Mouse (Mus musculus) heart, postnatal 36 days (tissue): ENCODE results near the gene Ferd3l. TPM values are rescaled to one million over a fixed set of nuclear protein-coding genes. Genes with fewer than 3 reads are reported as not detected.

Experiments
- DNase-seq, 2 experiments: peaks; one replicate each; pipeline ENCODE4 v3.0.0; 2021 to 2022
- intact Hi-C: fragments of 180-260 bp; cut with DNase I; formaldehyde crosslinking; loops from one replicate; pipeline ENCODE4 v1.15.1; 2025
- total RNA-seq, 2 experiments: library from RNA; stranded (reverse); gene quantifications; 2 replicates each; pipeline ENCODE4 v1.2.3; 2021

The Ferd3l gene
- not detected for total RNA-seq

DNA sequence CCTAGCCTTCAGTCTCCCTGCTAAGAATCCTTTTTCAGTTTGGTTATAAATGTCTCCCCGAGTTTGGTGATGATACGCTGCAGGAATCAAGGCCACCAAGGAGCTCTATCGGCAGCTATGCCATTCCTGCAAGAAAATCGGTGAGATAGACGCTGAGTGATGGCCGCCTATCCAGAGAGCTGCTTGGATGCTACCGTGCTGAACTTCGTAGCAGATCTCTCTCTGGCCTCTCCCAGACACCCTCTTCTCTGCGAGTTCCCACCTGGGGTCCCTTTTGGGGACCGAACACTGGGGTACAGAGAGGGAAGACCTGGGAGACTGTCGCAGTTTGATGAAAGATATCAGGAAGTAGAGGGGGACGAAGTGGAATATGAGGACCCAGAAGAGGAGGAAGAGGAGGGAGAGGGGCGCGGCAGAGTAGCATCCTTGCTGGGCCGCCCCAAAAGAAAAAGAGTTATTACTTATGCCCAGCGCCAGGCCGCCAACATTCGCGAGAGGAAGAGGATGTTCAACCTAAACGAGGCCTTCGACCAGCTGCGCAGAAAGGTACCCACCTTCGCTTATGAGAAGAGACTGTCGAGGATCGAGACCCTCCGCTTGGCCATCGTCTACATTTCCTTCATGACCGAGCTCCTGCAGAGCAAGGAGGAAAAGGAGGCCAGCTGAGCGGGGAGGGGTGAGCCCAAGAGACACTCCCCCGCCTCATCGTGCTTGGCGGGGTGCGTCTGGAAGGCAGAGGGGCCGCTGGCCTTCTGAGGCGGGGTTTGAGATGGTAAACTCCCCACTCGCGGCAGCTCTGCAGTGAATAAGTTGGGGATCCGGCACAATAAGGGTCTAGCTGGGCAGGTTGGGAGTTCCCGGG, at the start of gene Ferd3l:
Gene Ferd3l, plus strand, starts transcription at position 95 of the 862 bp plus-strand sequence.
- intact Hi-C loops = no loop called here
- no peak for DNase-seq

DNA sequence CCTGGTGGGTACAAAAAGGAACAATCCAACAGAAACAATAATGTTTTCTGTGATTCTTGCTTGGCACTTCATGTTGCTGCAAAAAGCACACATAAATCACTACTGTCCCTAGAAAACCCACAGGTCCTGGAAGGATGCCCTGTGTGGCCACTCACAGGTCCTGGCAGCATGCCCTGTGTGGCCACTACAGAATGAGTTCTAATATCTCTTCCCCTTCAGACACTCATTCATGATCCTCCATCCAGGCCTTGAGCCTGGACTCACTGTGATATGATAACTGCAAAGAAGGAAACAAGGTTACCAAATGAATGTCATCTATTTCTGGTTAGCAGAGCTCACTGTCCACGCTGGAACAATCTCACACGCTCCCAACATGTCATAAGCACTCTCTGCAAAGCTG, 34.3 kb upstream of the Ferd3l start:
- peak; percentile 1 to 9 for DNase-seq
- intact Hi-C loops = no loop called here

DNA sequence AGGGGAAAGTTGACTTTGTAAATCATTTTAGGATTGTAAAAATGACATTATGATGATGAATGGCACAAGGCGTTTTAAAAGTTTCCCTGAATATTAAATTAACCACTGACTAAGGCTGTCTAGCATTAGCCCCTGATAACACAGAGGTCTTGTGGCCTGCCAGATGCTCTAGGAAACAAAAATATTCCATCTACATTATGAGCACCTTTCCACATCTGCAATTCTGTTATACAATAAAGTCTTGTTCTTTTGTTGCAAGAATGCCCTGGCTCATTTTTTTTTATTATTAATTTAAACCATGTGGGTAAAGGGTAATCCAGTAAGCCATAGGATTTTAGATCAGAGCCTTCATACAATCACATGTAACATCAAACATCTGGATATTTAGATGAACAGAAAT, 33.6 kb upstream of the Ferd3l start:
- no peak for DNase-seq
- intact Hi-C loops = no loop called here

DNA sequence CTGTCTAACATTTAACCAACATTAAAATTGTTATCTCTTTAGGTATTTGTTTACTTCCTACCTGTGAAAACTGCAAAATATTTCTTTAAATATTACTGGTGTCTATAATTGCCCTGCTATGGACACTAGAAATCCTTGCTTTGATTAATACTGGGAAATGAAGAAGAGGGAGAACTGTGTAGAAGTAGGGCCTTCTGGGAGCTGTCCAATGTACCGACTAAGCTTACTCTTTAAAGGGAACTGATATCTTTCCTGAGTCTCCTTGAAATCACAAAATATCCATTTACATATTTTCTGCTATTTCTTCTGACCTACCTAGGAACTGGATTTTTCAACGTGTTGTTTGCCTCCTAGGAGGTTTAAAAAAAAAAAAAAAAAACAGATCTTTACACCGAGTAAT, 1.5 kb upstream of the Ferd3l start:
- intact Hi-C loops = no loop called here
- DNase-seq = no peak

DNA sequence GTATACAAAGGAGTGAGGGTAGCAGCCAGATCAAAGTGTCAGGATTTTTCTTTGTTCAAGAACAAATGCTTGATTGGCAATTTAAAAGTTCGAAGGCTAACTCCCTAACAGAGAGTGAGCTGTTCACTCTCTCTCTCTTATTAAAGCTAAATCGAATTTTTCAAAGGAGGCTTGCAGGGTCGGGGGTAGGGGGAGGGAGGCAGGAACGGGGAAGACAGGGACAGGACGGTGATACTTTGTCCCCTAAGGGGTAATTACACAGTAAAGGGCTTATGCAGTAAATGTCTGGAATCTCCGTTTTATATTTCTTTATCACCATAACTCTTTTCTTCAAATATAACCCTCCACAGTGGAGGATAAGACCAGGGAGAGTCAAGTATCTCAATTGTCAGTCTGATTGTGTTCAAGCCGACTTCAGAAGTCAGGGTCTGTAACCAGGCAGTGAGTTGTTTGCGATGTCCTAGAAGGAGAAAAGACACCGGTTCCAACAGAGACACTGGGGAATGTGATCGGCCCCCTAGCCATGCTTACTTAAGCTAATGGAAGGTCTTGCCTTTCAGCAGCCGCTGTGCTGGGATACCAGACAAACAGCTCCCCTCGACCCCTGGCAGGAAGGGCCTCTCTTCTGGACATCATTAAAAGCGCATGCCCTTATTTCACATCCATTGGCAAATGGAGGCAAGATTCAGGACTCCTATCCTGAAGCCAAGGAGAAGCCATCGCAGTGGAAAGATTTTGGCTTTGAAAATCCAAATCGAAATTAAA, 709 bp upstream of the Ferd3l start:
- no peak for DNase-seq
- intact Hi-C loops = no loop called here

DNA sequence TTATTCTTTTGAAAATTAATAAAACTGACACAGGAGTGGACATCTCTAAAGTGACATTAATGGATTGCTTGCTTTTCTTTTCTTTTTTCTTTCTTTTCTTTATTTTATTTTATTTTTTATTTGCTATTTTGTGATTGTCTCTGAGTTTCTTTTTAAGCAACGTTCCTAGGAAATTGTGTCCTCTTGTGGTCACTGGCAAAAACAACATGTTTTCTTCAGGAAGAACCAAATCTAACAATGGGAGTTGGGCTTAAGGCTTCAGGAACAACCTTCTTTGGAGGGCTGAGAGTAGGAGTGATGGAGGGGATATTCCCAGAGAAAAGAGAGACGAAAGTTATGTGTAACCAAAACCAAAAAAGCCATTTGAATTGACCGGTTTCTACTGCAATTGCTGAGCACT, 24.6 kb downstream of the Ferd3l start:
- intact Hi-C loops = no loop called here

DNA sequence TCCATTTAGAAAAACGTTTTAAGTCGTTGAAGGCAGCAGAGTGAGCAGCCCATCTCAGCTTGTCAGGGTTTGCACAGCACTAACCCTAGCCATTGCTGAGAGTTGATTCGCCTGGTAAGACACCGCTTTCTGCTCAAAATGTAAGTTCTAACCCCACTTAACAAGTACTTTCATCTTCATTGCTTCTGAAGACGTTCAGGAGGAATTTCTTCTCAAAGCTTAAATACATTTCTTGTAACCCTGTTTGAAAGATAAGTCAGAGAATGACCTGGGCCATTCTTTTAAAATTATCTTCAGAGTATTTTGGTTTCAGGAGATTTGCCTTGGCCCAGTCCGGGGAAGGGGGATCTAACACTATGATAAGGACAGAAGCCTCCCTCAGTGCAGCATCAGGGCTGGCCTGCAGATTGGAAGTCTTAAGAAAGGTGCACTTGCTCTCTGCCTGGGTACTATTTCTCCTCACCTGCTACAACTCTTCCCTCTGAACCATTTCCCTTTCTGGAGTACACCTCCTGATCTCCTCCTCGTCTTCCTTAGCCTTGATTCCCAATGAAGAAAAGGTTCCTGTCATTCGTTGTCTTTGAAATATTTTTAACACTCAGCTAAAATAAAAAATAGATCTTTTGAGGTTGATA, 26.8 kb downstream of the Ferd3l start:
- no peak for DNase-seq
- intact Hi-C loops = no loop called here

More for the DNA sequence above, 24.6 kb downstream of the Ferd3l start:
- no peak for DNase-seq

DNA sequence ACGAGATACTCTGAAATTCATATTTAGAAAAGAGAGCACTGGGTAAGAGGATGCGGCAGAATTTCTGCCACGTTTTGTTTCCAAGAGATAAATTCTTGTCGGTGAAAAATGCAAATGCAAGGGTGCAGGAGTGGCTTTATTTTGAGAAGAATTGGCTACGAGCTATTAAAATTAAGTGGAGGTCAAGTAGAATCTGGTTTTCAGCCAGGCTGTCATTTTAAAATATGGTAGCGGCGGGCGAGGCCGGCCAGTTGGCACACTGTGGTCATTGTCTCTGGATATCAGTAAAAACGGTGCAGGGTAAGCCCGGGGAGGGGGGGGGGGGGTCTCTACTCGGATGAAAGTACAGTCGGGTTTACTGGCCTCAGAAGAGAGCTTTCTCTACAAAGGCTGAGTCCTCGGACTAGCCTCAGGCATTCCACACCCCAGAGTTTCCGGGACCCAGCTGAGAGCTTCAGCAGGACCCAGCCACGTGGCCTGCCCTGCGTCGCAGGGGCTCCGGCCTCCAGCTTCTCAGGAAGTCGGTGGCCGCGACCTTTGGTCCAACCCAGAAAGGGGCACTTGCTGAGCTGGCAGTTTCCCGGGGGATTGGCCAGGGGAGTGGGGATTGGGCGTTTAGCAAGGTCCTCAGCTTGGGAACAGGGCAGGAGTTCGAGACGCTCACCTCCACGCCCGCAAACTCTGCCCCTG, 27.5 kb downstream of the Ferd3l start:
- intact Hi-C loops = no loop called here
- DNase-seq = no peak

DNA sequence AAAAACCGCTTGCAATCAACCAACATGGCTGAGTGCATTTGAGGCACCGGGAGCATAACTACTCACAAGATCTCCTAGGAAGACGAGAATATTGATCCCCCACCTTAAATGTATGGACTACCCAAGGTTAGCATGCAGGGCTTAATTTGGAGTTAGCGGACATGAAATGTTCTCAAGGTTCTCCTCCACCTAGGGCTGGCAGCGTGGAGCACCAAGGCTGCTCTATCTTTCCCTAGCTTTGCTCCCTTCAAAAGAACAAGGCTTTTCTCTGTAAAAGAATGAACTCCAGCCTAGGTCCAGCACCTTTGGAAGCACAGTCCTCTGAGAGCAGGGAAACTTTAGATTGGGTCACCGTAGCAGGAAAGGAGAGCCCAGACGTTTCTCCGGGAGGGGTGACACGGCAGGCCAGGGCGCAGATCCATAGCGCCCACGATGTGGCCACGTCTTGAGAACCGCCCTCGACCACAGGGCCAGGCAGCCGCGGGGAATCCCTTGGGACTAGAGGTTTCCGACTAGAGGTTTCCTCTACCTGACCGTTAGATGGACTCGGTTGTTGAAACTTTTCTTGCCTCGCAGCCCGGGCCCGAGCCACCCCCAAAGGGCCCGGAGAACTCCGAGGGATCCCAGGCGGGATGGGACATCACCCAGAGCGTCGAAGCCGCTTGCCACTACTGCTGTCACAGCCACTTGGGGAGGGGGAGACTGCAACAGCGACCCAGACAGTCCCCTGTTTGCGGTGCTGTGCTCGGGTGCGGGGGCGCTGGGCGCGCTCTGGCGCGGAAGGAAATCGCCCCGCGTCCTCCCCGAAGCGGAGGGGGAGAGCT, 28.6 kb downstream of the Ferd3l start:
- intact Hi-C loops = no loop called here
- DNase-seq = peak; percentile 42 to 48

DNA sequence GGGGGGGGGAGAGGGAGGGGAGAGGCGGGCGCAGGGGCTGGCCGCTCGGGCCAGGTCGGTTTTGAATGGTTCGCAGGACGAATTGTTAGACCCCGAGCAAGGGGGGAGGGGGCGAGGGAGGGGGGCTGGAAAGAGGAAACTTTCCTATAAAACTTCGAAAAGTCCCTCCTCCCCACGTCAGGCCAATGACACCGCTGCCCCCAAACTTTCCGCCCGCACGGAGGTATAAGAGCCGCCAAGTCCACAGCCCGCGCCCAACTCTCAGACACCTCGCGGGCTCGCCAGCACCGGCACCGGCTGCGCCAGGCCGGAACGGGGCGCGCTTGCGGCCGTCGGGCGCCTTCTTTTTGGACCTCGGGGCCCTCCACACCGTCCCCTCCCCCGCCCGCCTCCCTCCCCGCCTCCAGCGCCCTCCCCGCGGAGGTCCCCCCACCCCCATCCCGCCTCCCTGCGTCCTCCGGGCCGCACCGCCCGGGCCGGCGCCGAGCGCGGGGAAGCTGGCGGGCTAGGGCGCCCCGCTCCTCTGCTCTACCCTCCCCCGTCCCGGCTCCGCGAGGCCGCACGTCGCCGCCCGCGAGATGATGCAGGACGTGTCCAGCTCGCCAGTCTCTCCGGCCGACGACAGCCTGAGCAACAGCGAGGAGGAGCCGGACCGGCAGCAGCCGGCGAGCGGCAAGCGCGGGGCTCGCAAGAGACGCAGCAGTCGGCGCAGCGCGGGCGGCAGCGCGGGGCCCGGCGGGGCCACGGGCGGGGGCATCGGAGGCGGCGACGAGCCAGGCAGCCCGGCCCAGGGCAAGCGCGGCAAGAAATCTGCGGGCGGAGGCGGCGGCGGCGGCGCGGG, 29.4 kb downstream of the Ferd3l start, which contains the start of gene Twist1:
Gene Twist1, plus strand, starts transcription at position 272 of the 841 bp plus-strand sequence.
- DNase-seq = peak; percentile 58 to 67
- intact Hi-C loops = no loop called here

DNA sequence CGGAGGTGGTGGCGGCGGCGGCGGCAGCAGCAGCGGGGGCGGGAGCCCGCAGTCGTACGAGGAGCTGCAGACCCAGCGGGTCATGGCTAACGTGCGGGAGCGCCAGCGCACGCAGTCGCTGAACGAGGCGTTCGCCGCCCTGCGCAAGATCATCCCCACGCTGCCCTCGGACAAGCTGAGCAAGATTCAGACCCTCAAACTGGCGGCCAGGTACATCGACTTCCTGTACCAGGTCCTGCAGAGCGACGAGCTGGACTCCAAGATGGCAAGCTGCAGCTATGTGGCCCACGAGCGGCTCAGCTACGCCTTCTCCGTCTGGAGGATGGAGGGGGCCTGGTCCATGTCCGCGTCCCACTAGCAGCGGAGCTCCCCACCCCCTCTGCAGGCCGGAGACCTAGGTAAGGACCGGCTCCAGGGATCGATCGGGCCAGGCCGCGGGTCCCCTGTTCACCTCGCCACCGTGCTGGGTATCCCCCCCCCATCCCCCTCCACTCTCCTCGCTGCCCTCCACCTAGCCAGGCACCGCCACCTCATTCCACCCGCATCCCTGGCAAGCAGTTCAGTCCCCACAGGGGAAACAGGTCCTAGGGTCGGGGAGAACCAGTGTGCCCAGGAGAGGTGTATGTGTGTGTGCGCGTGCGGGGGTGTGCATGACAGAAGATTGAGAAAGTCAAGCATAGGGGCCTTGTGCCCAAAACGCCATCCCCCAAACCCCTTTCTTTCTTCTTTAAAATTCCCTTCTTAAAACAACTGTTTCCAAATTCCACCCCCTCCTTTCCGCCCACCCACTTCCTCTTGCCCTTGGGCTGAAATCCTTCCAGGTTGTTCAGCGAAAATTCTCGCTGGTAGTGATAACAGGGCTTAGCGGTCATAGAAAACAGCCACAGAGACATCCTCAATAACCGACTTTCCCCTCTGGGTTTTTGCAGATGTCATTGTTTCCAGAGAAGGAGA, 30.3 kb downstream of the Ferd3l start:
- DNase-seq = peak; percentile 26 to 37
- intact Hi-C loops = no loop called here

DNA sequence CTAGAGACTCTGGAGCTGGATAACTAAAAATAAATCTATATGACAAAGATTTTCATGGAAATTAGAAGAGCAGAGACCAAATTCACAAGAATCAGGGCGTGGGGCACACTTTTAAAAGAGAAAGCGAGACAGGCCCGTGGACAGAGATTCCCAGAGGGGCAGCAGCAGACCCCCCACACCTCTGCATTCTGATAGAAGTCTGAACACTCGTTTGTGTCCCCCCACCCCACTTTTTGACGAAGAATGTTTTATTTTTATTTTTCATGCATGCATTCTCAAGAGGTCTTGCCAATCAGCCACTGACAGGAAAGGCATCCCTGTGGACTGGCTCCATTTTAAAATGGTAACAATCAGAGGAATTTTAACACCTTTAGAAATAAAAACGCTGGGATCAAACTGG, 31.0 kb downstream of the Ferd3l start:
- DNase-seq = no peak
- intact Hi-C loops = no loop called here

DNA sequence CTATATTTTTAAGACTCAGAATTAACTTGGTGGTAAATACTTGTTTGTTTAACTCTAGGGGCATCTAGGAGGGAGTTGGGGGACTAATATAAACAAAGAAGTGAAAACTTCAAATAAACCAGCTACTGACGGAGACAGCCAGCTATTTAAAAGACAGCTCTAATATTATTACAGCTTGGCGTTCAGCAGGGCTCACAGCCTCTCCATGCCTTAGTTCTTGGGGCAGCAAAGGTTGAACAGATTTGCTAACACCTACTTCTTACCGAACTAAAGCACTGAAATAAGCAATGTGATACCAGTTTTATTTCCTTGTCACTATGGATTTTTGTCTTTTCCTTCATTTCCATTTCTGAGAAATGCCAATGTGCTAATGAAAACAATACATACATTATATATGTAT, 31.6 kb downstream of the Ferd3l start:
- no peak for DNase-seq
- intact Hi-C loops = loop anchor here (10.0 kb wide), 1 partner anchor 705 kb away; no protein-coding TSS in a partner anchor

DNA sequence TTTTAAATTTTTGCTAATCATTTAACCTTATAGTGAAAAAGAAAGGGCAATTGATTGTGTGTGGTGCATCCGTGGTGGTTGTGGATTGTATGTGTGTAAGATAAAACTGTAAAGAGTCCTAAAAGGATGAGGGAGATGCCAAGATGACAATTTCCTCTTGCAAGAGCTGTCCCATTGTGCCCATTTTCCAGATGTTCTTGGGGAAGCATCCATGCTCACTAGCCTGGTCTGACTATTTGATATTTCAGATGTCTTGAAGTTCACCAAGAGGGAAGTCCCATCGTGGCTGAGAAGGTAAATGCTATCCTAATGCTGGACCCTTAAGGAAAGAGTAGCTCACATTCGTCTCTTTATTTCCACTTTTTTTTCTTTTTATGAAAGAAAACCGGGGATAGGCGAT, 32.8 kb downstream of the Ferd3l start:
- no peak for DNase-seq
- intact Hi-C loops = loop anchor here (10.0 kb wide), 1 partner anchor 704 kb away; no protein-coding TSS in a partner anchor

DNA sequence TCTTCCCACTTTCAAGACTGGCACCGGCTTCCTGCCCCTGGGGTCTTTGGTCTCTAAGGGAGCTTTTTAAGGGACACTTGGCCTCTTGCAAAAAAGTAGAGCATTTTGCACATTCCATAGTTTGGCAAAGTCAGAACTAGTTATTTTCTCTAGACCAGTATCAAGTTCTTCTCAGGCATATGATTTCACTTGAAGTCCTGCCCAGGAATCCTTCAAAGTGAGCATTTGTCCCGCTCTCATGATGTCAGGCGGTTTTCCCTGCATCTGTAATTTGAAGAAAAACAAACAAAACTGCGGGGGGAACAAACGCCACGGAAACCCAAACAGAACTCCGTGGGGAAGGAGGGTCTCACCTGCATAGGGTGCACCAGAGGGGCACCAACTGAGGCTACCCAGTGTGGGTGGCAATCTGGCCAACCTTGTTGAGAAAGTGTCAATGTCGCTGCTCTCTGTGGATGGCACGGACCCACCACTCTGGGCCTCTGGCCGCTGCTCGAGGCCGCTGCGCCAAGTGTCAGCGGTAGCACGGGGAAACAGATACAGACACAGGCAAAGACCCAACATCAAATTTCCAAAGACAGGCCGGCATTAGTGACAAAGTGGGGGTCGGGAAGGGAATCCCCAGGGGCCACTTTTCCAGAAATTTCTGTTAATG, 34.0 kb downstream of the Ferd3l start:
- intact Hi-C loops = loop anchor here (10.0 kb wide), 1 partner anchor 703 kb away; no protein-coding TSS in a partner anchor
- no peak for DNase-seq

DNA sequence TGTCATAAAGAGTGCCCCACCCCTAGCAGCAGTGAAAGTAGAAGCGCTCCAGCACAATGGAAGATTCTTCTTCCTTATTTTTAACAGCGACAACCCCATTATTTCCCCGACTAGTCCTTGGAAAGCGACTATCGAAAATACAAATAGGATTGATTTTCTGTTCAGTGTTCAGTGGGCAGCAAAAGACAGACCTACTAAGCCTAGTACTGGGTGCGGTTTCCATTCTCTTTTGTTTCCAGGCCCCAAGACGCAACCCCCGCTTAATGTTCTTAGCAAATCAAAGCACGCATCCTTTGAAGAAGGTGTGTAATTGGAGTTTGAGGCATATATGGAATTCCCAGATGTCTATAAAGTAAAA, 34.5 kb downstream of the Ferd3l start:
- intact Hi-C loops = loop anchor here (10.0 kb wide), 1 partner anchor 702 kb away; no protein-coding TSS in a partner anchor
- no peak for DNase-seq
